Mouse (Mus musculus) induced T-regulatory cell, adult 2 months (primary cell): ENCODE results near the gene Lrrc43.
A peak's percentile ranks its signal among the peaks of the same experiment; 100 is the strongest.

Source experiments
- DNase-seq: peaks from one replicate; pipeline ENCODE4 v3.0.0-alpha.2; 2012; ENCODE audit warnings: low read depth

The Lrrc43 gene

DNA sequence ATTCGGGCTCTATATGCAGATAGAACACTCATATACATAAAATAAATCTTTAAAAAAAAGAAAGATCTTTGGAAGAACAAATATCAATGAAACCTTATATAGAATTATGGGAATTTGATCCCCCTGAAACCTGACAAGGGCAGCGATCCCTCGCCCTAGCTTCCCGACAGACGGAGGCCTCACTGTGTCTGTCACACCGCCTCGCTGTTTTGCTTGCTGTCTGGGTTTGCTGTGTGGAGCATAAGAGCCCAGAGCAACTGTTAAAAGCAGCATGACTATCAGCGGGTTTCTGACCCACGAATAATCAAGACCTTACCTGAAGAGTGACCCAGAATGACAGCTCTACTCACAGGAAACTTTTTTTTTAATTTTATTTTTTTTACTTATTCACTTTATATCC, 31.6 kb downstream of the Lrrc43 start:
- no peak for DNase-seq

DNA sequence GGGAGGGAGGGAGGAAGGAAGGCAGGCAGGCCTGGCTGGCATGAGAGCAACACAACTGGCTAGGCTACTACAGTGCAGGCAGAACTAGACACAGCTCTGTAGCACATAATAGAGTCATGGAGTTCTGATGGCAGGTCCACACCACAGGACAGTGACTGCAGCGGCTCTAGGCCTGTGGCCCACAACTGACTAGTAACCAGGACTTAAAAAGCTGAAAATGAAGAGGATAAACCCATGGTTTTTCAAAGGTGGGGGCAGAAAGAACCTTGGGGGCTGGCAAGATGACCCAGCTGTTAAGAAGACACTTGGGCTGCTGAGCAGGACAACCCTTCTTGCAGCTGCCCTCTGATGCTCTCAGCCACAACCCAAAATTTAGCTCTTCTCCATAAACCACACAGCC, 32.5 kb downstream of the Lrrc43 start:
- DNase-seq = no peak

- DNase-seq = no peak
Measured at GRCm38 (mm10) chr5:123522166-123522565, 33.1 kb downstream of the Lrrc43 start.

- DNase-seq = peak; percentile 100
Measured at GRCm38 (mm10) chr5:123523692-123524392, 34.7 kb downstream of the Lrrc43 start, which contains the start of gene Diablo. Diablo (minus strand) TSS chr5:123524176.

DNA sequence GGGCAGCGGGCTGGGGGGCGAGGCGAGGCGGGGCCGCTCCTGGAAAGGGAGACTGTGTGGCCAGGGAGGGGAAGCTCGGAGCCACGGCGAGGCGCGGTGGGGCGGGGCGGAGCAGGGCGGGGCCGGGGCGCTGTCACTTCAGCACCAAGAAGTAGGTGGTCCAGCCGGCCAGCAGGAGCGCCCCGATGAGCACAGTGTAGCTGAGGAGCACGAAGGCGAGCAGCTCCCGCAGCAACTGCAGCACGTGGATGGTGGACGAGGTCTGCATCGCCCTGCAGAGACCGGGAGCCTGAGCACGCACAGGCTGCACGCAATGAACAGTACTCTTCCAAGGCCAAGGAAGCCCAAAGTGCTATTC, 35.3 kb downstream of the Lrrc43 start:
- no peak for DNase-seq

DNA sequence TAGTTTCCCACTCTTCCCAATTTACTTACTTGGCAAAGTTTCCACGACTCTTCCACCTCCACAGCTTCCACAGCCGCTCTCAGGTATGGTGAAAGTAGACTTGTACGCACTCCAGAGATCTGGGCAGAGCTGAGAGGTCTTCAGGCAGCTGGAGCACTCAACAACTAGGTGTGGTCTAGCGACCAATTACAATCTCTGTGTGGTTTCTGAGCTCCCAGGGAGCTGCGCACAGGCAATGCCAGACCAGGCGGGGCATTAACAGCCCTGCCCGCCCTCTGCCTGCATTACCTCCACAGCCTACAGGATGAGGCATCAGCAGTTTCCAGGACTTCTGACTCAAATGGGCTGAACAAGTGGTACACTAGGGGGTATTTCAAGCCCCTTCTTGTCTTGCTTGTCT, 36.2 kb downstream of the Lrrc43 start, which contains the start of gene Gm49027:
Gene Gm49027 (minus strand): TSS at position 208 of the 400 bp plus-strand sequence.
- DNase-seq = no peak

DNA sequence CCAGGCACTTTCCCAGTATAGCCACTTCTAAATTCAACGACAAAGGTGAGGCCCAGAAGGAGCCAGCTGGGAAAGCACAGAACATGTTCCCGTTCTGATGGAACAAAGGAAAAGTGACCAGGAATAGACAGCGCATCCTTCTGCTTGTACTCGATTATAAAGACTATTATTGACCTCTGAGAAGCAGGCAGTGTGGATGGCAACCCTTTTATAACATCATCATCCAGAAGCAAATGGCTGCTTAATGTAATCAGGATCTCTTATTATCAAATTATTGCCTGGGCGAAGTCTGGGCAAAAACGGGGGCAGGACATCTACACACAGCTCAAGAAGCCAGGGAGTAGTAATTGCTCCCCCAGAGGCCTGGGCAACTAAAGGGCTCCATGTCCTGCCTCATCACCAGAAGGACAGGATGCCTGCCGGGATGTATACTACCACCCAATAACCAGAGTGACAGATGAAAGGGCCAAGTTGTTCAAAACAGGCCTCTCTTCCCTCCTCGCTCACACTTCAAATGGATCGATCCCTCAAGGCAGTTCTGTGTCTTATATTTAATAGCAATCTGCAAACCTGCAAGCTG, 36.9 kb downstream of the Lrrc43 start:
- DNase-seq = no peak

GRCm38 (mm10) chr5:123528641-123529040, 39.5 kb downstream of the Lrrc43 start:
- no peak for DNase-seq

GRCm38 (mm10) chr5:123530056-123530455, 41.0 kb downstream of the Lrrc43 start:
- DNase-seq = no peak

GRCm38 (mm10) chr5:123533801-123534200, 44.7 kb downstream of the Lrrc43 start:
- DNase-seq = no peak

- no peak for DNase-seq
Measured at GRCm38 (mm10) chr5:123555693-123556092, 66.6 kb downstream of the Lrrc43 start.

DNA sequence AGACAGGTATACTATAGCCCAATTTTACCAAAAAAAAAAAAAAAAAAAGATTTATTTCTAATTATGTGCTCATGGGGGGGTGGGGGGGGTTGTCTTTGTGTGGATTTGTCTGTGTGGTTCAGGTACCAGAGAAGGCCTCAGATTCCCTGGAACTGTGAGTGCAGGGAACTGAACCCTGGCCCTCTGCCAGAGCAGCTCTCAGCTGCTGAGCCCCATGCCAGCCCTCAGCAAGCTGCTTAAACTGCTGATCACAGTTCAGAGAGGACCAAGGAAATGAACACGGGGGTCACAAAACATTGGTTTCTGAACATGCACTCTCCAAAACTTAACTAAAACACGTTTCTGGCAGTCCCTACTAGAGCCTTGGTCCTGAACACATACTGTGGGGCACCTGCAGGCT, 67.3 kb downstream of the Lrrc43 start:
- no peak for DNase-seq
